Mouse (Mus musculus) heart, postnatal 0 days (tissue): ENCODE measurements around the gene Gja6. TPM values are rescaled to one million over a fixed set of nuclear protein-coding genes. Genes with fewer than 3 reads are reported as not detected.

Experiments
- ATAC-seq: fragments of 200-750 bp; cut with Nextera tagmentation; 2 replicates; pipeline ENCODE4 v1.8.0; 2017; ENCODE audit warnings: low read depth, moderate number of reproducible peaks, moderate library complexity; ENCODE audit not compliant: insufficient read depth
- DNase-seq: peaks from one replicate; pipeline ENCODE4 v3.0.0-alpha.2; 2016; ENCODE audit warnings: low spot score
- H3K27ac ChIP-seq: fragments of 300-500 bp; sonication (generic); 2 replicates; pipeline ENCODE4 v1.5.1; 2014; ENCODE audit warnings: low read depth, mild to moderate bottlenecking
- H3K27me3 ChIP-seq: fragments of 300-500 bp; sonication (generic); 2 replicates; pipeline ENCODE4 v1.6.1; 2014; ENCODE audit warnings: low read length, mixed read lengths; ENCODE audit not compliant: control insufficient read depth, insufficient read depth
- H3K36me3 ChIP-seq: fragments of 300-500 bp; sonication (generic); replicated peaks from 2 replicates; pipeline ENCODE4 v1.6.1; 2014; ENCODE audit warnings: low read length, mixed read lengths; ENCODE audit not compliant: control insufficient read depth, insufficient read depth
- H3K4me1 ChIP-seq: fragments of 300-500 bp; sonication (generic); 2 replicates; pipeline ENCODE4 v1.6.1; 2014; ENCODE audit warnings: antibody characterized with exemption; ENCODE audit not compliant: control insufficient read depth, insufficient read depth
- H3K4me2 ChIP-seq: fragments of 300-500 bp; sonication (generic); 2 replicates; pipeline ENCODE4 v1.6.1; 2014; ENCODE audit warnings: low read depth, mild to moderate bottlenecking, low read length, moderate library complexity
- H3K4me3 ChIP-seq: fragments of 300-500 bp; sonication (generic); 2 replicates; pipeline ENCODE4 v1.5.1; 2014; ENCODE audit warnings: low read depth, low read length
- H3K9ac ChIP-seq: fragments of 300-500 bp; sonication (generic); replicated peaks from 2 replicates; pipeline ENCODE4 v1.6.1; 2014; ENCODE audit warnings: low read depth, low read length, mixed read lengths
- H3K9me3 ChIP-seq: fragments of 300-500 bp; sonication (generic); replicated peaks from 2 replicates; pipeline ENCODE4 v1.6.1; 2016; ENCODE audit warnings: low read length; ENCODE audit not compliant: control insufficient read depth
- CTCF ChIP-seq: IDR thresholded peaks from 2 replicates; pipeline ENCODE4 v1.5.1; 2016; ENCODE audit warnings: antibody characterized with exemption, control low read depth, low read depth
- EP300 ChIP-seq: IDR thresholded peaks from 2 replicates; pipeline ENCODE4 v1.6.1; 2016; ENCODE audit warnings: antibody characterized with exemption, low read depth
- WGBS: fragments of 180-500 bp; shearing (Covaris S2); extraction: QIAGEN DNeasy Blood & Tissue Kit; methylation state at CpG from one replicate; pipeline ENCODE4 v1.1.7; 2014; 5-methylcytosine and 5-hydroxymethylcytosine counted together
- polyA plus RNA-seq: library from polyadenylated mRNA; unstranded; fragments of >200 nt; fragmentation: Nextera tagmentation; extraction: Ambion mirVana; gene quantifications from 2 replicates; pipeline ENCODE4 v1.2.1, GENCODE M21; 2015
- total RNA-seq: library from RNA; depleted of rRNA; stranded (reverse); fragments of >200 nt; gene quantifications from 2 replicates; pipeline ENCODE4 v1.2.3, GENCODE M21; 2014; ENCODE audit warnings: low replicate concordance

Gene Gja6
- total and polyA plus RNA-seq, 2 experiments from 2014 or later: 0.07 to 0.73 TPM

- WGBS: 82% methylated on average over 3 of the region's 3 CpGs
- Histone ChIP-seq H3K36me3 (no peaks in the 10 kb centered on the region), H3K9me3 (no peaks in the 10 kb centered on the region), H3K4me2 (no peak overlapping the region), H3K9ac (no peak overlapping the region), H3K27ac (no peak overlapping the region), H3K4me3 (no peak overlapping the region), H3K4me1 (no peaks in the 10 kb centered on the region), H3K27me3 (no peaks in the 10 kb centered on the region)
- ATAC-seq: no peak
- no peak for TF ChIP-seq CTCF
- no peak for DNase-seq
Measured at GRCm38 (mm10) chrX:160919022-160919637, 12.3 kb upstream of the Gja6 start.

DNA sequence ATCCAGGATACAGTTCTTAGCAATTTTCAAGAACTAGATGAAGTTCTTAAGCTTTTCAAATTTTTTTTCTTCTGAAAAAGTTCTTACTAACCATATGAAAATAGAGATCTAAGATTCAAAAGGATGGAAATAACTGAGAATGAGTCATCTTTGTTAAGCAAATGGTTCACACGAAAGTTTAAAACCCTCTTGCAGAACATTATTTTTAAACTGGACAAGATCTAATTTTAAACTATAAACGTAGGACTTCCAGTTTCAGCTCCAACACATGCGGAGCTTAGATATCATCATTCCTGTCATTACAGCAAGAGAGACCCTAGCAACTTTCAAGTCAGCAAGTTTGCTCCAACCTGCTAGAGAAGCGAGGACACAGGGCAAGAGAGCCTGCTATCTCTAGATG is 375 bp downstream of the Gja6 start:
- no peak overlapping the region for H3K4me3 ChIP-seq
- no peak for ATAC-seq
- H3K9me3 ChIP-seq: no peaks in the 10 kb centered on the region
- no peak for DNase-seq
- H3K36me3 ChIP-seq: no peaks in the 10 kb centered on the region
- no peak overlapping the region for H3K9ac ChIP-seq
- WGBS: 35% methylated on average over 4 of the region's 4 CpGs
- H3K4me1 ChIP-seq: no peaks in the 10 kb centered on the region
- no peak overlapping the region for H3K27ac ChIP-seq
- H3K4me2 ChIP-seq: no peak overlapping the region
- no peaks in the 10 kb centered on the region for H3K27me3 ChIP-seq
- TF ChIP-seq EP300 (no peak), CTCF (no peak)

- H3K27ac ChIP-seq: no peak overlapping the region
- ATAC-seq: no peak
- no peak overlapping the region for H3K4me2 ChIP-seq
- no peak for DNase-seq
- no peaks in the 10 kb centered on the region for H3K36me3 ChIP-seq
- no peaks in the 10 kb centered on the region for H3K9me3 ChIP-seq
- no peaks in the 10 kb centered on the region for H3K27me3 ChIP-seq
- no peak overlapping the region for H3K9ac ChIP-seq
- no peak overlapping the region for H3K4me3 ChIP-seq
- no peak for TF ChIP-seq EP300
- WGBS: 75% methylated on average over 4 of the region's 4 CpGs
- no peaks in the 10 kb centered on the region for H3K4me1 ChIP-seq
Measured at GRCm38 (mm10) chrX:160905913-160906312, 939 bp downstream of the Gja6 start.

DNA sequence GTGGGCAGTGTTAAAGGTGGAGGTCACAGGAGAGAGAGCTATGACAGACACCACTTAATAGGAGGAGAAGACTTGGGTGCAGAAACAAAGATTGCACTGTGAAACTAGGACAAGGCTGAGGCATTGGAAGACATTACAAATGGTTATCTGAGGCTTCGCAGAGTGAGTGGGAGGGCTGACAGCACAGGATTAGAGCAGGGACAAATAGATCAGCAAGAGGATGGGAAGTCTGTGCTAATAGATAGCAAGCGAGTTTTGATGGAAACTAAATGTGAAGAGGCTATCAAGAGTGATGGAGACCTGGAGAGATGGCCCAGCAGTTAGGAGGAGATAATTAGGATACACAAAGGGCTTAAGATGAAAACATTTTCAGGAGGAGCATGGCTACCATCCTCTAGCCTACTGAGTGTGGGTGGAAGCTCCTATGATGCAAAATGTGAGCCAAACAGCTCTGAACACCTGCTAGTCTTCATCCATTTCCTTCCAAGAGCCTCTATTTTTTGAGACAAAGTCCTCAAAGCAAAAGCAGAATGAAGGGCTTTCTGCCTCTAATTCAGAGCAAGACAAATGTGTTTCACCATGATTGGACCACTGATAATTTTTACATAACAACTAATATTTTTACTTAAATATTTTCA is 1.7 kb downstream of the Gja6 start:
- WGBS: 49% methylated on average over 2 of the region's 2 CpGs
- H3K4me2 ChIP-seq: no peak overlapping the region
- no peak for DNase-seq
- H3K27me3 ChIP-seq: no peaks in the 10 kb centered on the region
- H3K27ac ChIP-seq: no peak overlapping the region
- no peaks in the 10 kb centered on the region for H3K9me3 ChIP-seq
- no peak overlapping the region for H3K4me3 ChIP-seq
- no peak overlapping the region for H3K9ac ChIP-seq
- no peak for ATAC-seq
- H3K36me3 ChIP-seq: no peaks in the 10 kb centered on the region
- TF ChIP-seq CTCF (no peak), EP300 (no peak)
- no peaks in the 10 kb centered on the region for H3K4me1 ChIP-seq

DNA sequence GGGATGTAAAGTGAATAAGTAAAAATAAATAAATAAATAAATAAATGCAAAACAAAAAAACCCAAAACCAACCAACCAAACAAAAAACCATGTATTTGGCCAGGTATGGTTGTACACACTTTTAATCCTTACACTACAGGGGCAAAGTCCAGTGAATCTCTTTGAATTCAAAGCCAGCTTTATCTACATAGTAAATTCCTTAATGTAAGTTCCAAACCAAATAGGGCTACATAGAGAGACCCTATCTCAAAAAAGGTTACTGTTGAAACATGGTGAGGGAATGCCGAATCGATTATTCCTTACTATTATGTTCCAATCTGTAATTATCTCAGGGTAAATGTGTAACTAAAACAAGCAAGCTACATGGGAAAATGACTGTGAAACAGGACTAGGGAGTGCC is 5.7 kb downstream of the Gja6 start:
- WGBS: 93% methylated on average over 2 of the region's 2 CpGs
- H3K4me3 ChIP-seq: no peak overlapping the region
- H3K9me3 ChIP-seq: no peaks in the 10 kb centered on the region
- no peak overlapping the region for H3K4me2 ChIP-seq
- no peaks in the 10 kb centered on the region for H3K36me3 ChIP-seq
- H3K9ac ChIP-seq: no peak overlapping the region
- DNase-seq (no peak), ATAC-seq (no peak)
- H3K27me3 ChIP-seq: no peaks in the 10 kb centered on the region
- no peak for TF ChIP-seq CTCF
- TF ChIP-seq EP300: no peak
- H3K27ac ChIP-seq: no peak overlapping the region
- no peaks in the 10 kb centered on the region for H3K4me1 ChIP-seq

- H3K36me3 ChIP-seq: no peaks in the 10 kb centered on the region
- no peaks in the 10 kb centered on the region for H3K4me1 ChIP-seq
- TF ChIP-seq EP300 (no peak), CTCF (no peak)
- H3K9ac ChIP-seq: no peak overlapping the region
- no peaks in the 10 kb centered on the region for H3K27me3 ChIP-seq
- 35% methylated on average over 1 of the region's 1 CpGs for WGBS
- DNase-seq (no peak), ATAC-seq (no peak)
- no peaks in the 10 kb centered on the region for H3K9me3 ChIP-seq
- no peak overlapping the region for H3K4me2 ChIP-seq
- H3K4me3 ChIP-seq: no peak overlapping the region
- H3K27ac ChIP-seq: no peak overlapping the region
Measured at GRCm38 (mm10) chrX:160892077-160892476, 14.8 kb downstream of the Gja6 start.
